Mouse (Mus musculus): ENCODE results near the gene Xk.
A peak's percentile ranks its signal among the peaks of the same experiment; 100 is the strongest.
"Not testable (repeated sequence)": the region's sequence is repeated elsewhere in the genome, so short reads cannot be mapped to it uniquely, and the experiment has no call there.

Gene Xk

DNA sequence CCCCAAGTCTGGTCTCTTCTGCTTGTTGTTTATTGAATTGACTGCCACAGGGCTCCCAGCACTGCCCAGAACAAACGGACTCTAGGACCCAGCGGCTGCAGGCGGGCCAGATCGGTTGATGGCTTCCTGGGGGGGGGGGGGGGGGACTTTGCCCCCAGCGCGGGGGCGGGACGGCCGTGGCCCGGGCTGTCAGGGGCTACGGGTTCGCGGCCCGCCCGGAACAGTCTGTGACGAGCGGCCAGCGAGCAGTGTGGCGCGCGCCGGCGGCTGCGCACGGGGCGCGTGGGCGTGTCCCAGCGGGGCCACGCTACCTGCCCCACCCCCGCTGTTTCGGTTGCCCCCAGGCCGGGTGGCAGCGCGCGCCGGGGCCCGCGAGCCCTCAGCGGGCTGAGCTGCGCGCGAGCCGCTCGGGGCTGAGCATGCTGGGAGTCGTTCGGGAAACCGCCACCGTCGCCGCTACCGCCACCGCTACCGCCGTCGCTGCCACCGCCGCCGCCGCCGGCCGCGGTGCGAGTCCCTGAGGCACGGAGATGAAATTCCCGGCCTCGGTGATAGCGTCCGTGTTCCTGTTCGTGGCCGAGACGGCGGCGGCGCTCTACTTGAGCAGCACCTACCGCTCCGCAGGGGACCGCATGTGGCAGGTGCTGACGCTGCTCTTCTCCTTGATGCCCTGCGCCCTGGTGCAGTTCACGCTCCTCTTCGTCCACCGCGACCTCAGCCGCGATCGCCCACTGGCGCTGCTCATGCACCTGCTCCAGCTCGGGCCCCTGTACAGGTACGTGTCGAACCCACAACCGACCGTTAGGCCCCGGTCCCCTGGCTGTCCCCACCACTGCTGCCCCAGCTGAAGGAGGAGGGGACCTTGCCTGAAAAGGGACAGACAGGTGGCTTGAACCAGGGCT, at the start of gene Xk:
Gene Xk, plus strand, starts transcription at position 297 of the 902 bp plus-strand sequence.
- peak; percentile 36 for DNase-seq

DNA sequence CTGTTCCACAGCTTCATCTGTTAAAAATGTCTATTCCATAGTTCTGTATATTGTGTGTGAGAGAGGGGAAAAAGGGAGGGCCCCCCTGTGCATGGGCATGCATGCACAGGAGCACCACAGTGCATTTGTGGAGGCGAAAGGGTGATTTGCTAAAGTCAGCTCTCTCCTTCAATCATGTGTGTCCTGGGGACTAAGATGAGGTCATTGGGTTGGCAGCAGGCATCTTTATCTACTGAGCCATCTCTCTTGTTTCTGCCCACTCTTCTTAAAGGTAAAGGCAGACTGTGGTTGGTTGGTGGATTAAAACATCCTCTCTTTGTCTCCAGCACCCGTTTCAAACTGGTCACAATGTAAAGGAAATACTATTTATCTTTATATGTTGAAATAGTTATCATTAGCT, 45.5 kb upstream of the Xk start:
- DNase-seq, result no peak

DNA sequence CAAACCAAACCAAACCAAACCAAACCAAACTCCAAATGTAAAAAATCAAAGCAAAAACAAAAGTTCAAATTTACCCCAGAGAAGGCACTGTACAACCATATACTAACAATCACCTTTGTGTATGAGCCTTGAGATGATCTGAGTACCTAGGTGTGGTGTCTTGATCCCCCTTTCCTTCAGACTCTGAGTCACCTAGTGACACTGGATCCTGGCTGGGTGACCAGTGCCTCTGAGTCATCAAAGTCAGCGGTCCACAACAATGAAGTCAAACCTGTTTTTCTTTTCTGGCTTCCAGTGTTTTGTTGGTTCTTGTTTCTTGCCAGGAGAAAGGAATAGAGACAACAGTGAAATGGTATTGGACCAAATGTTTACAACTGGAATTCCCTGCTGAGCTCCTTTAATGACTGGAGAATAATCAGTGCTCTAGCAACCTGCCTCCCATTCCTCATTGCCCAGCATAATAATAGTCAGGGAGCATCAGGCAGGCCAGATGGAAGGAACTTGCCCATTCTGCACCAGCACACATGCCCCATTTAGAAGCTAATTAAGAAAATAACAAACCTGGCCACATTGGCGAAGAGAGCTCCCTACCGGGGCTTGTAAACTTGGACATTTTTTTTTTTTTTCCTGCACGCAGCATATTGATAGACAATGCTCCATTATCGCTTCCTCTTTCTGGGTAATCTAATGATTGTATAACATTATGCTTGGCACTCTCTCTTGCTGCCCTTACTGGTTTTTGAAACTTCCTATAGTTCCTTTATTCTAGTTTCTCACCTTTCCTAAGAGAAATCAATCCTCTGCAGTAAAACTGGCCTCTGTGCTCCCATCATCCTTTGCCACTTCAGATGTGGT, 31.6 kb upstream of the Xk start:
- DNase-seq, result no peak

DNA sequence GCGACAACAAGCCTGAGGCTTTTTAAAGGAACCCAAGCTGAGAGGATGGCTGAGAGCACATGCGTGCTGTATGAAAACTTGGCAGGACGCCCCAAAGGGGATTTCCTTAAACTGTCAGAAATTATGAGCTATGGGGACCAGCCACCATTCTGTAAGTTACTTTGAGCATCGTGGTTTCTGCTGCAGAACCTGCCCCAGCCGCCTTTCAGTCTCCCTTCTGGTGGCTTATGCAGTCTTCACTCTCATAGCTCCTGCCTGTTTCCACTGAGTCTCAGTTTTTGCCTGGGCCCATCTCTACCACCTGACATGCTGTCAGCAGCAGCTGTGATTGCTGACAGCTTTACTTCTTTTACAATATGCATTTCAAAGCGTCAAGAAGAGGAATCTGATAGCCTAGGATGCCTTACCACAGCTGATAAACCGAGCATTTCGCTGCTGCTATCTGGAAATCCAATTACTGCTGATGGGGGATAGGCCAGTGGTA, 29.1 kb upstream of the Xk start:
- no peak for DNase-seq

GRCm38 (mm10) chrX:9244603-9245336, 27.8 kb upstream of the Xk start:
- no peak for DNase-seq

- no peak for DNase-seq
Observed at GRCm38 (mm10) chrX:9248911-9249310, 23.6 kb upstream of the Xk start.

DNA sequence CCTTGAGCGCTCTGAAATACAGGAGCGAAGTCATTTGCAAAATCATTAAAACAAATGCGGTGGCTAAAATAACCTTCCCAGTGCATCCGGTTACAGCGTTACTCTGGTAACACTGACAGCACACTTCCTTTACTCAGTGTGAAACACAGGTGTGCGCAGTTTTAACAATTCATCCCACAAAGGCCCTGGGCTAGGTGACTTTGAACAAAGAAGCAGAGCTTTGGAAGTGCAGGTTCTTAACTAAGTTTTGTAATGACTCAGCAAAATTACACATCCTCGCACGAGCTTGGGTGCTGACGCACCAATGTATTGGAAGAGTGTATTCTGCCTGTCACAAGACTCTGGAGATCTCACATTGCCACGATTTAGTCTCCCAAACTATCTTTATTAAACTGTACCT, 18.6 kb upstream of the Xk start:
- DNase-seq, result no peak

GRCm38 (mm10) chrX:9254901-9255300, 17.7 kb upstream of the Xk start:
- no peak for DNase-seq

DNA sequence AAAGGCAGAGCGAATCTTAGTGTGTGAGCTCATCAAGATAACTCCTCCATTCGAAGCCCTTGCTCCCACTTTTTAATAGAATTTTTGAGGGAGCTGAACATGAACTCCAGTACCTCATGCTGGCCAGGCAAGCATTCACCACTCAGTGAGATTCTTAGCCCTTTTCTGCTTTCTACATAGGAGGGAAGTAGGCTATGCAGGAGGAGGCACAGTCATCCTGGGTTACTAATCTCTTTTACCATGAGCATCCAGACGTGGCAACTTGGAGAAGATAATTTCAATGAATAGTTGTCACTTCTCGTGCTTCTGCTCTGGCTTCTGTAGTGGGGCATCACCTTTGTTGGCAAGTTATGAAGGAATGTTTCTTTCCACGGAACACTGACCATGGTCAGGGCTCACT, 15.8 kb upstream of the Xk start, which contains the start of gene Gm14862:
Gene Gm14862, minus strand, starts transcription at position 134 of the 400 bp plus-strand sequence.
- DNase-seq, result no peak

GRCm38 (mm10) chrX:9257831-9258230, 14.7 kb upstream of the Xk start:
- no peak for DNase-seq

DNA sequence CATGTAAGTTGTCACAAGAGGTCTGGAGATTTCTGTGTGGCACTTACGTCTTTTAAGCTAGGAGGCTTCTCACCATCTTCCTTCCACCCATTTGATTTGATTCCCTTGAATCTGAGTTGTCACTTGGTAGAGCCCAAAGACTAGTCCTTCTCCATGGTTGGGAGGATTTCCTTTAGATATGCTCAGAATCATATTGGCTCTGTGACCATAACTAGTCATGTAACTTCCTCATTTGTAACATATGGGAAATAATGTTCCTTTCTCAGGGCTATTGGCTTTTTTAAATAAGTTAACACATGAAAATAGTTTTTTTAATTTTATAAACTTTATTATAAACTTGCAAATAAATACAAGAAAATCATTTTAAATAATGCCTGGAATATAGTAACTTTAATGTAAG, 13.3 kb upstream of the Xk start:
- no peak for DNase-seq

DNA sequence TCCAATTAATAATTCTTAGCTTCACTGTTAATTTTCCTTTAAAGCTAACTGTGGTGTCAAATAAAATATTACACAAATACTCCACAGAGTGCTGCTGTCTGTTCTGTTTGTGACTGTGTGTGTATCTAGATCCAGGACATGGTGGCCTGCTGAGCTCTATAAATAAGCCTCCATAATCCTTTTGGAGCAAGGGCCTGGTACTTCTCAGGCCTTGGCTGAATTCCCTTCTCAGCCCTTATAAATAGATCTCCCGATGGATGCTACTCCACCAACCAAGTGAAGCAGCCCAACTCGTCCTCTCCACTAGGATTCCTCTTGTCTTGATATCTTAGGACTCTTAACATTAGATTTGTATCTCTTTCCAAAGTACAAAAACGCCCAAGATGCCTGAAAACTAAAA, 1.4 kb upstream of the Xk start:
- DNase-seq, result no peak

- DNase-seq, result no peak
Observed at GRCm38 (mm10) chrX:9271947-9272459, 553 bp upstream of the Xk start.

- DNase-seq, result no peak
Observed at GRCm38 (mm10) chrX:9273377-9274002, 934 bp downstream of the Xk start.

- no peak for DNase-seq
Observed at GRCm38 (mm10) chrX:9274321-9274720, 1.8 kb downstream of the Xk start.

GRCm38 (mm10) chrX:9283464-9283863, 10.9 kb downstream of the Xk start, which contains the start of gene H2al1m:
H2al1m (plus strand) TSS chrX:9283764.
- not testable (repeated sequence) for DNase-seq

GRCm38 (mm10) chrX:9293140-9293829, 20.7 kb downstream of the Xk start:
- DNase-seq, result not testable (repeated sequence)

- DNase-seq, result no peak
Observed at GRCm38 (mm10) chrX:9298413-9298864, 25.9 kb downstream of the Xk start.

DNA sequence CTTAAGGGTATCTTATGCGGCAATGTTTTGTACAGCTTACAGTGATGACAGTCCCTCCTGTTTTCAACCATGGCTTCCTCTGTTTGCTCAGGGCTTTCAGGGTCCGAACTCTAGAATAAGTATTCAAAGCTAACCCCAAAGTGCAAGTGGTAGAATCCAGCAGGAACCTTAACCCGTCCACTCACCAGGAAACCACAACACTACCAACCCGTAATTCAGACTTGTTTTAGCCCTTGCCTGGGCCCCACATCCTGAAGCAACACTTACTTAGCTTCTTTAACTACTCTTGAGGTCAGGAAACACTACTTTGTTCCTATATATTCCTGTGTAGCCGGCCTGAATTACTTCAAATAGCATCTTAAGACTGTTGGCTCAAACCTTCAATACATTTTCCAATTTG, 30.2 kb downstream of the Xk start:
- no peak for DNase-seq

DNA sequence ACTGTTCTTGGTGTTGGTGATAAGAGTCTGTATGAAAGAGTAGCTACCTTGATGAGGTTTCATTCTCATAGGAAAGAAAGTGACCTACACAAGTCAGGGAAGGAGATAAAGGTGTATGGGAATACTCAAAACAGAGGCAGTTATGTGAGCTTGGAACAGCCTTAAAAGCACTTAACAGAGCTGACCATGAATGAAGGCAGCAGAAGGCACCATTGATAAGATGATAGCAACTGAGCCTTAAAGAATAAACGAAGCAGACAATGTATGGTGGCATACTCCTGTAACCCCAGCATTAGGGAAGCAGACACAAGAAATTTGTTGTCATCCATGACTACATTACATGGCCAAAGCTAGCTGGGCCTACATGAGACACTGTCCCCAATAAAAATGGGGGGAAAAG, 30.9 kb downstream of the Xk start:
- no peak for DNase-seq

DNA sequence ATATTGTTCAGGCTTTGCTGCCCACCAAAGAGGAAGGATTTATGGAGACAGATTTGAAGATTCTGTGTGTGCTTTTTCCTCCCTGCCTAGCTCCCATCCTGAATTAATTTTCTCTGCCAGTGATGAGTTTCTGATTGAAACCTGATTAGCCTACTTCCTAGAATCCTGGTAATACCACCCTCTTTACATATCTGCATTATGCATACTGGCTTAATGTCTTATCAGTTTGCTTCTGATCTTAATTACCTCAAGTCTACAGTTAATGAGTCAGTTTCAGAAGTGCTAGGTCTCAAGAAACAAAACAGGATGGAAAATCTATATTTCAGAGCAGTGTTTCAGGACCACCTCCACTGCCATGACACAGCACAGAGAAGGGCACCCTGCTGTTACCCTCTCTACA, 43.9 kb downstream of the Xk start:
- DNase-seq, result not testable (repeated sequence)

All from right cerebral cortex, postnatal 25 days (tissue).